Mouse (Mus musculus): ENCODE measurements around the gene Teddm3. TPM values are rescaled to one million over a fixed set of nuclear protein-coding genes. Genes with fewer than 3 reads are reported as not detected.
"Not testable (repeated sequence)": the region's sequence is repeated elsewhere in the genome, so short reads cannot be mapped to it uniquely, and the experiment has no call there.

The Teddm3 gene
- total and polyA plus RNA-seq, 3 experiments = not detected

- TF ChIP-seq ZNF384 (IDR thresholded peaks at IDR 0.05; ENCODE audit: low read depth, low read length) (no peak), KAT2A (conservative IDR thresholded peaks at IDR 0.05; ENCODE audit: low read depth, low read length) (no peak), MYC (IDR thresholded peaks at IDR 0.05; ENCODE audit: low read depth, low read length) (no peak), MAZ (IDR thresholded peaks at IDR 0.05; ENCODE audit: low read depth, low read length) (no peak), ZKSCAN1 (IDR thresholded peaks at IDR 0.05; ENCODE audit: low read depth, low read length) (no peak), CTCF (IDR thresholded peaks at IDR 0.05 in 2 of 3, conservative IDR thresholded peaks at IDR 0.05 in 1 of 3; ENCODE audit: control insufficient read depth in 1 of 3, insufficient read depth in 1 of 3, low read depth in 2 of 3, low read length in 3 of 3, poor library complexity in 1 of 3, severe bottlenecking in 1 of 3) (no peak), POLR2AphosphoS2 (IDR thresholded peaks at IDR 0.05; ENCODE audit: low read length) (no peak), TBP (IDR thresholded peaks at IDR 0.05; ENCODE audit: low read depth, low read length) (no peak), UBTF (IDR thresholded peaks at IDR 0.05; ENCODE audit: borderline replicate concordance, insufficient read depth, low read depth, low read length) (no peak), MAFK (IDR thresholded peaks at IDR 0.05; ENCODE audit: borderline replicate concordance, low read depth, low read length) (no peak), GABPA (IDR thresholded peaks at IDR 0.05; ENCODE audit: low read depth, low read length) (no peak), ZMIZ1 (IDR thresholded peaks at IDR 0.05; ENCODE audit: low read depth, low read length) (no peak), SMC3 (IDR thresholded peaks at IDR 0.05; ENCODE audit: low read depth, low read length) (no peak), MXI1 (IDR thresholded peaks at IDR 0.05; ENCODE audit: low read depth, low read length) (no peak), NELFE (IDR thresholded peaks at IDR 0.05; ENCODE audit: low read depth, low read length) (no peak), ZC3H11A (IDR thresholded peaks at IDR 0.05; ENCODE audit: low read depth, low read length) (no peak), POLR2A (IDR thresholded peaks at IDR 0.05; ENCODE audit: control insufficient read depth in 1 of 2, insufficient read depth in 1 of 2, low read depth in 1 of 2, low read length in 2 of 2, poor library complexity in 1 of 2) (no peak), TCF12 (IDR thresholded peaks at IDR 0.05; ENCODE audit: low read depth, low read length) (no peak), GATA1 (IDR thresholded peaks at IDR 0.05; ENCODE audit: low read depth, low read length) (no peak), CHD1 (IDR thresholded peaks at IDR 0.05; ENCODE audit: low read depth, low read length) (no peak)
- H3K9ac ChIP-seq (ENCODE audit: control insufficient read depth, low read depth, low read length, poor library complexity, severe bottlenecking) = no peak overlapping the region
- H3K27me3 ChIP-seq (ENCODE audit: control insufficient read depth in 1 of 2, insufficient read depth in 2 of 2, low read length in 2 of 2) = no peaks in the 10 kb centered on the region
Observed at GRCm38 (mm10) chr16:21136312-21137083, 17.3 kb downstream of the Teddm3 start.

DNA sequence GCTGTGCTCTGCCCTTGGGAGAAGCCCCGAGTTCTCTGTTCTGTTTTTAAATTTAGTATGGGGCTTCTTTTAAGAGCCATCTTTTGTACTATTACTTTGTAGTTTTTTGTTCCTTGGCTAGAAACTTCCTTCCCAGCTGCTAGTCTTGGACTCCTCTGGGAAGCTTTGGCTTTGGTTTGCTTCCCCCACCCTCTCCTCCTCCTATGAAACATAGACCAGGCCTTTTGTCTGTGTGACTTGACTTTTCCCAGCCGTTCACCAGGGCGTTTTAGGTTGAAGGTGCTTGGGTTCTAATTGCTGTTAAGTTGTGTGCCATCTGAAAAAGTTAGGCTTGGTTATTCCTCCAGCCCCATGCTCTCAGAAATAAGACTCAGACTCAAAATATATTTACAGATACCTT lies 26.1 kb downstream of the Teddm3 start:
- not testable (repeated sequence) for H3K9me3 ChIP-seq (replicated peaks; ENCODE audit: insufficient read depth, low read length)

More at GRCm38 (mm10) chr16:21136312-21137083, 17.3 kb downstream of the Teddm3 start:
- H3K4me1 ChIP-seq (ENCODE audit: control insufficient read depth in 1 of 2, insufficient read depth in 2 of 2, low read length in 2 of 2) = no peaks in the 10 kb centered on the region
- H3K4me3 ChIP-seq (ENCODE audit: control insufficient read depth in 1 of 2, insufficient read depth in 1 of 2, low read depth in 2 of 2, low read length in 2 of 2) = no peak overlapping the region
- no peaks in the 10 kb centered on the region for H3K9me3 ChIP-seq (replicated peaks; ENCODE audit: insufficient read depth, low read length)
- H3K36me3 ChIP-seq (ENCODE audit: control insufficient read depth in 1 of 2, insufficient read depth in 2 of 2, low read length in 2 of 2) = no peaks in the 10 kb centered on the region
- no peaks in the 10 kb centered on the region for H3K79me2 ChIP-seq (ENCODE audit: control insufficient read depth, insufficient read depth, low read length, poor library complexity)
- DNase-seq (ENCODE audit: low read depth, low spot score) = no peak
- no peak overlapping the region for H3K27ac ChIP-seq (ENCODE audit: control insufficient read depth, low read depth, low read length)

DNA sequence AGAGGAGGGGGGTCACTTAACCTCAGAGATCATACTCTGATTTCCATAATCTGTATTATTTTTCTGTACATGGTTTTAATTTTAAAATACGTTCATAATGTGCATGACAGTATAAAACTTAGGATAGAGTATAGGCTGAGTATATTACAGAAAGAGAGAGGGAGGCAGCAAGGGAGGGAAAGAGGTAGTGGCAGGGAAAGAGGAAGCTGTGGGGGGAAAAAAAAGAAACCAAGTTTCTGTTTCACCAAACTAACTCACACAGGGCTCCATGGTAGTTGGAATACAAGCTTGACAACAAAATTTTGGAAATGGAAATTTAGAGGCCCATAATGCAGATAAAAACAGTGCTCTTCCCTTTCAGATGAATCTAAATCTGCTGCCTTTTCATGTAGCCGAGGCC lies 31.0 kb downstream of the Teddm3 start:
- H3K36me3 ChIP-seq (ENCODE audit: control insufficient read depth in 1 of 2, insufficient read depth in 2 of 2, low read length in 2 of 2); H3K9me3 ChIP-seq (replicated peaks; ENCODE audit: insufficient read depth, low read length); H3K27ac ChIP-seq (ENCODE audit: control insufficient read depth, low read depth, low read length); H3K9ac ChIP-seq (ENCODE audit: control insufficient read depth, low read depth, low read length, poor library complexity, severe bottlenecking); H3K79me2 ChIP-seq (ENCODE audit: control insufficient read depth, insufficient read depth, low read length, poor library complexity); H3K4me1 ChIP-seq (ENCODE audit: control insufficient read depth in 1 of 2, insufficient read depth in 2 of 2, low read length in 2 of 2); H3K4me3 ChIP-seq (ENCODE audit: control insufficient read depth in 1 of 2, insufficient read depth in 1 of 2, low read depth in 2 of 2, low read length in 2 of 2); H3K27me3 ChIP-seq (ENCODE audit: control insufficient read depth in 1 of 2, insufficient read depth in 2 of 2, low read length in 2 of 2): not testable (repeated sequence)
- DNase-seq (ENCODE audit: low read depth, low spot score) = peak; percentile 2

More for the DNA sequence above, 26.1 kb downstream of the Teddm3 start:
- not testable (repeated sequence) for H3K4me3 ChIP-seq (ENCODE audit: control insufficient read depth in 1 of 2, insufficient read depth in 1 of 2, low read depth in 2 of 2, low read length in 2 of 2); H3K27me3 ChIP-seq (ENCODE audit: control insufficient read depth in 1 of 2, insufficient read depth in 2 of 2, low read length in 2 of 2); DNase-seq (ENCODE audit: low read depth, low spot score); H3K79me2 ChIP-seq (ENCODE audit: control insufficient read depth, insufficient read depth, low read length, poor library complexity); H3K9ac ChIP-seq (ENCODE audit: control insufficient read depth, low read depth, low read length, poor library complexity, severe bottlenecking); H3K36me3 ChIP-seq (ENCODE audit: control insufficient read depth in 1 of 2, insufficient read depth in 2 of 2, low read length in 2 of 2); H3K4me1 ChIP-seq (ENCODE audit: control insufficient read depth in 1 of 2, insufficient read depth in 2 of 2, low read length in 2 of 2); H3K27ac ChIP-seq (ENCODE audit: control insufficient read depth, low read depth, low read length)

Measured in MEL (cell line).